Mouse (Mus musculus): ENCODE data around the gene Cyth2.
A peak's percentile ranks its signal among the peaks of the same experiment; 100 is the strongest.

Gene Cyth2

GRCm38 (mm10) chr7:45813787-45814779 is at the start of gene Cyth2:
Cyth2 (minus strand) TSS chr7:45814581.
- peak; percentile 100 for DNase-seq (ENCODE audit: low read depth)

GRCm38 (mm10) chr7:45862804-45863203 is 48.4 kb upstream of the Cyth2 start:
- no peak for DNase-seq (ENCODE audit: low read depth)

DNA sequence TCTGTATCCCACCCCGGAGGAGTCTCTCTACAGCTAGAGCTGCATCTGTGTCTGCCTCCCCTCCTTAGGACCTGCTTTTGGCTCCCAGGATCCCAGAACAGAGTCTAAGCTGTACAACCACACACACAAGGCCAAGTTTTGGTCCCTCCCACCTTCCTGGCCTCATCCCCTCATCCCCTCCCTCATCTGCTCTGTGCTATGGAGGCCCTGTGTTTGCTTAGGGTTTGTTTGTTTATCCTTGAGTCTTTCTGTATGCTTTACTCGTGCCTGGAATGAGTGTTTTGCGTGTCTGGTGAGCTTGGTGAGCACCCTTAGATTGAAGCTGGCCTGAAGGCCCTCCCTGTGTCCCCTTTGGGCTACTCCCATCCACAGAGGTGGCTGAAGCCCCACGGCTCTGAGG is 44.6 kb upstream of the Cyth2 start:
- DNase-seq (ENCODE audit: low read depth), result no peak

- peak; percentile 22 for DNase-seq (ENCODE audit: low read depth)
Observed at GRCm38 (mm10) chr7:45856950-45857901, 42.8 kb upstream of the Cyth2 start.

GRCm38 (mm10) chr7:45853089-45853488 is 38.7 kb upstream of the Cyth2 start:
- no peak for DNase-seq (ENCODE audit: low read depth)

- DNase-seq (ENCODE audit: low read depth), result no peak
Observed at GRCm38 (mm10) chr7:45850661-45851060, 36.3 kb upstream of the Cyth2 start.

GRCm38 (mm10) chr7:45848447-45849027 is 34.2 kb upstream of the Cyth2 start:
- DNase-seq (ENCODE audit: low read depth), result no peak

DNA sequence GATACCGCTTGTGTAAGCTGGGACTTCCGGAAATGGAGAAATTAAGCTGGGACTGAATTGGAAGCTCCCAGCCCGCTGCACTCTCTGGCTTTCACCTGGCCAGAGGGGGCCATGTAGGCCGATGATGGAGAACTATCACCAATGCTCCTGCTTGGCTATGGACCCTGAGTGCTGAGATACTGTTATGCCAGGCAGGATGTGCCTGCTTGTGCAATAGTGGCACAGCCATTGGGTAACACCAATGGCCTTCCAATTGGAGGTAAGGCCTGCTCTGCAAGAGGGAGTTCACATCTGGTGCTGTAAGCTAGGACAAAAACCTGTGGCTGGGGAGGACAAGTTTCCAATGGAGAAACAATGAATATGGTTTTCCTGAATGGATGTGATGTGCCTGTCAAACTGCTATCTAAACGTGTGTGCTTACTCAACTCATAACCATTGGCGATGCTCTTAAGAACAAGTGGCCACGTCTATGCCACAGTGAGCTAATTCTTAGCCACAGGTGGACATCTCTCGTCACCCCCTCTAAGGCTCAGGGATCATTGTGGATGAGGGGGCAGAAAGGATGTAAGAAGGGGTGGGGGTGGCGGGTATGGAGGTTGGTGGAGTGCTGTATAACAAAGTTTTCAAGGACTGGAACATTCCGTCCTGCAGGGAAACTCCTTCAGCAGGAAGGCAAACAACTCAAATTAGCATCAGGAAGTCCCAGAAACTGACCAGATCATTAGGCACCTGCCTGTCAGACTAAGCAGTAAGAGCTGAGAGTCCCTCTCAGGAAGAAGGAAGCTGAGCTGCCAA is 28.8 kb upstream of the Cyth2 start:
- DNase-seq (ENCODE audit: low read depth), result no peak

DNA sequence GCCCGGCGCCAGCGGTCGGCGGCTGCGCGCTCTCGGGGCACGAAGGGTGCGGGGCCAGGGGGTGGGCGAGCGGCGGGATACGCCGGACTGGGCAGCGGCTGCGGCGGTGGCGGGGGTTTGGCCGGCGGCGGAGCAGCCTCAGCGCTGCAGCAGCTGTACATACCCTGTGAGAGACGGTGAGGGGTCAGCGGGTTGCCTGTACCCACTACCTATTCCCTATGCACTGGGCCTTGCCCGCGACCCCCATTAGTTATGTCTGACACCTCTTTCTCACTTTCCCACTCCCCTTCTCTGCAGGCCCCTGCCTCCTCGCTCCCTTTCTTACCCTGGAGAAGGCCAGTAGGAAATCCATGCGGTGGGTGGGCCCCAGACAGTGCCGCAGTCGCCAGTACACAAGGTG is 19.5 kb upstream of the Cyth2 start:
- DNase-seq (ENCODE audit: low read depth), result no peak

DNA sequence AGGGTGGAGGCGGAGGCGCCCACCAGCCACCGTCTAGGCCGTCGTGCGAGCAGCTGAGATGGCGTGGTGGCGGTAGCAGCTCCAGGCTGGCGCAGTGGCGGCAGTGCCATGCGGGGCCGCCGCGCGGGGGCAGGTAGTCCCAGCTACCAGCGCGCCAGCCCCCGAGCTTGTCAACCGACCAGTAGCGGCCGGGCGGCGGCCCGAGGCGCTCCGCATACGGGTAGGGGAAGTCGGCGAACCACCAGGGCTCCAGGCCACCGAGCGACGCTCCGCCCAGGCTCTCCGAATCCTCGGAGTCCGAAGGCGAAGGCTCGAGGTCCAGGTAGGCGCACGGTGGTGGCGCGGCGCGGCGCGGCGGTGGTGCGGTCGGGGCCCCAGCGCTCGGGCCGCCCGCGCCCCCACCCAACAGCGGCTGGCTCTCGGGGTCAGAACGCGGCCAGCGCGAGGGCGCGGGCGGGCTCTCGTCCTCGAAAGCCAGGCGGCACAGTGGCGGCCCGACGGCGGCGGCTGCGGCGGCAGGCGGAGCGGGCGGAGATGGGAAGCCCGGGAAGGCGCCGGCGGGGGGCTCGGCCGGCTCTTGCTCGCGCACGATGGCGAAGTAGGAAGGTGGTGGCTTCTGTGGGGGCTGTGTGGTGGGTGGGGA is 18.9 kb upstream of the Cyth2 start:
- DNase-seq (ENCODE audit: low read depth), result peak; percentile 28

DNA sequence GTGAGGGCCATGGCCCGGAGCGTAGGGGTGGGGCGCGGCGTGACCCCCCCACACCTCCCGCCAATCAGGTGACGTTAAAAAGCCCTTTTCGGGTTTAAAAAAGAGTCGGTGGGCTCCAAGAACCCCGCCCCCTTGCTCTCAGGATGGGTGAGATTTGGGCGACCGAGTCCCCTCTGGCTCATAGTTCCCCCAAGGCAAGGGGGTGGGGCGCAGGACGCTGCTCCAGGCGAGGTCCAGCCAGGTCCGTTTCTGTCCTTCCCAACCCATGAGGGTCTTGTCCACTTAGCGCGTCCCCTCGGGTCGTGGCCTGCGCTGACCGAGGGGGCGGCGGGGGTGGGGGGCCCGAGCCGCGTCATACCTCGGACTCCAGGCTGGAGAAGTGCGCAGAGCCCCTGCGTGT is 18.0 kb upstream of the Cyth2 start:
- DNase-seq (ENCODE audit: low read depth), result no peak

DNA sequence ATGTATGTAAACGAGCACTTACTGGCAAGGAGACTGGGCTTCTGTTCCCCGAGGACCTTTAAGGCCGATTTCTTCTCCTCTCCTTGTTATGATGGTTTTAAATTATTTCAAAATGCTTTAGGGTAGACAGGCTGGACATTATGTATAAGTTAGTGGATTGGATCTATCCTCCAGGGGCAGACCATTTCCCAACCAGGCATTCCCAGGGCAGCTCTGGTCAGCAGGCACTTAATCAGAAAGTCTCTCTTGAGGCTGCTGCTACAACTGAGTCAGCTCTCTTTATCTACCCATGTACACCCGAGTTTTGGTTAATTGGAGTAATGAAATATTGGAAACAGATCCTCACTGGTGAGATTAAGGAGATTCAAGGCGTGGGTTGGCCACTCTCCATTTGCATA is 16.7 kb upstream of the Cyth2 start:
- DNase-seq (ENCODE audit: low read depth), result no peak

- DNase-seq (ENCODE audit: low read depth), result peak; percentile 94
Observed at GRCm38 (mm10) chr7:45830427-45831127, 16.2 kb upstream of the Cyth2 start, which contains the start of gene Grwd1. Grwd1 (minus strand) TSS chr7:45830944.

DNA sequence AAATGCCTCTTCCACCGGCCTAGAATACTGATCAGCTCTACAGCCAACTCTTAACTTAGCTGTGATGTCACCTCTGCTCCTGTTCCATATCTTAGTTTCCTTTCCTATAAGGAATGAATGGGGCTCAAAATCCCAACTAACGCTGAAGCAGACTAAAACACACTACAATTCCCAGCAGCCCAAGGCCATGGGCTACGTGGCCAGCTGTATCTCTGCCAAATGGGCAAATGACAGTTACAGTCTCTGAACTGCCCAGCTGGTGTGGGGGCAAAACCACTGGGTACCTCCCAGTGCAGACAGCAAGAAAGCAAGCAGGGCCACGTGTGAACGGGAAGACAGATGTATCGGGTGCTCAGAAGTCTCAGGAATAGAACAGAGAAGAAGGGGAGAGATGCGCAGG is 12.2 kb upstream of the Cyth2 start:
- no peak for DNase-seq (ENCODE audit: low read depth)

DNA sequence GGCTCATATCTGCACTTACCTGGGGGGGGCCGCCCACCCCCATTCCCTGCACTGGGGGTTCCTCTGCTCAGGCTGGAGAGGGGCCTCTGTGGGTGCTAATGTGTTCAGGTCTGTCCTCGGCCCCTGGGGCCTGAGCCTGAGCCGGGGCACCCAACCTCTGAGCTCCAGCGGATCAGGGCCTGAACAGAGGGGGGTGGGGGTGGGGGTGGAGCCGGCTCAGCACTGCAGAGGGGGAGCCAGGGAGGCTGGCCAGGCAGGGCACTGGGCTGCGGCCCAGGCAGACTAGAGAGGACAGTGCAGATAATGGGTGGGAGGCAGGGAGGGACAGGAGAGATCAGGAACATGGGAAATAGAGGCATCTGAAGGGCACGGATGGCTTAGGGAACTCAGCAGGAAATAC is 10.2 kb upstream of the Cyth2 start, which contains the start of gene Kcnj14:
Kcnj14 (minus strand) TSS at position 185 of the 400 bp plus-strand sequence.
- DNase-seq (ENCODE audit: low read depth), result no peak

GRCm38 (mm10) chr7:45820913-45821312 is 6.5 kb upstream of the Cyth2 start:
- DNase-seq (ENCODE audit: low read depth), result no peak

DNA sequence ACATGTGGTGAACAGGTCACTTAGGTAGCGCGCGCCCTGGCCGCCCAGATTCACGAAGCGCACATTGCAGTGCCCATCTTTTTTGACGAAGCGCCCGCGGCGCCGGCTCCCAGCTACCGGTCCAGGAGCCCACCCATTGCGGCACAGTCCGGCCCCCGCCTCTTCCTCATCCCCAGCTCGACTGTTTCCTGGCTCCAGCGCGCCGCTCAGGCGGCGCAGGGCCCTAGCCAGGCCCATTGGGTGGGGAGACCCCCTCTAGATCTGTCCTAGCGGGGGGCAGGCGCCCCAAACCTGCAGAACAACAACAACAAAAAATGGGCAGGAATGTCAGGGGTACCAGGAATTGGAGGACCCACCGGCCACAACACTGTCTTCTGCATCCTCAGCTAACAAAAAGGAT is 5.5 kb upstream of the Cyth2 start:
- no peak for DNase-seq (ENCODE audit: low read depth)

DNA sequence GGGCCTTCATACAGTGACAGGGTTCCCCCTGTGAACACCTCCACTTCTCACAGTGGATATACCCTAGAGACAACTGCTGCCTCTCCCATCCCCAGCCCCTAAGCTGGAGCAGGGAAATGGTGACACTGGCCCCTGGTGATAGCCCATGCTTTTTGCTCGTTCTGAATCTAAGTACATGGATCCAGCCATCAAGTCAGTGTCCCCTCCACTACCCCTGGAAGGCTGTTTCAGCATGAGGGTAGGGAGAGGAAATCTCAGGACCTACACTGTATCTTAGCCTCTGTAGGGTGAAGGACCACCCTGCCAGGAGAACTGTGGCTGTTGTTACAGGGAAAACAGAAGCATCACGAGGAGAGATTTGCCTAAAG is 1.6 kb upstream of the Cyth2 start:
- DNase-seq (ENCODE audit: low read depth), result no peak

- no peak for DNase-seq (ENCODE audit: low read depth)
Observed at GRCm38 (mm10) chr7:45815323-45815983, 1.1 kb upstream of the Cyth2 start.

DNA sequence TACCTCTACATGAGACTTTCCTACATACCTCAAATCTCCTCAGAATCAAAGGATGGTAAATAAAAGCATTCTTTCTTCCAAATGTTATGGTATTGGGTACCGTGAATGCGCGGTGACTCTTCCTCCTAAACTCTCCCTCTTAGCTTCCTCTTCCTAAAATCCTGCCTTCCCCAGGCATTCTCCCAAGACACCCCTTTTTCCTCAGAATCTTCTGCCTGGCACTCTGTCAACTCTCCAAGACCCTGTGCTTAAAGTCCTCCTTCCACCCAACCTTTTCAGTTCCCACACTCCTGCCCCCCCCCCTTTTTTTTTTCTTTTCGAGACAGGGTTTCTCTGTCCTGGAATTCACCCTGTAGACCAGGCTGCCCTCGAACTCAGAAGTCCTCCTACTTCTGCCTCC is 460 bp upstream of the Cyth2 start:
- no peak for DNase-seq (ENCODE audit: low read depth)

All from naive thymus-derived CD4-positive, alpha-beta T cell, adult 2 months (primary cell).